Mouse (Mus musculus) urinary bladder, adult 2 months (tissue): ENCODE data around the gene Zfp768. TPM values are rescaled to one million over a fixed set of nuclear protein-coding genes. Genes with fewer than 3 reads are reported as not detected.
"Not testable (repeated sequence)": the region's sequence is repeated elsewhere in the genome, so short reads cannot be mapped to it uniquely, and the experiment has no call there.

Source experiments
- DNase-seq: peaks from one replicate; pipeline ENCODE4 v3.0.0; 2022; ENCODE audit warnings: low spot score
- polyA plus RNA-seq: library from polyadenylated mRNA; depleted of rRNA; stranded (reverse); fragments of >200 nt; gene quantifications from 2 replicates; pipeline ENCODE4 v1.2.3, GENCODE M21; 2012

Gene Zfp768
- polyA plus RNA-seq, 1 experiment = 16.9 TPM

DNA sequence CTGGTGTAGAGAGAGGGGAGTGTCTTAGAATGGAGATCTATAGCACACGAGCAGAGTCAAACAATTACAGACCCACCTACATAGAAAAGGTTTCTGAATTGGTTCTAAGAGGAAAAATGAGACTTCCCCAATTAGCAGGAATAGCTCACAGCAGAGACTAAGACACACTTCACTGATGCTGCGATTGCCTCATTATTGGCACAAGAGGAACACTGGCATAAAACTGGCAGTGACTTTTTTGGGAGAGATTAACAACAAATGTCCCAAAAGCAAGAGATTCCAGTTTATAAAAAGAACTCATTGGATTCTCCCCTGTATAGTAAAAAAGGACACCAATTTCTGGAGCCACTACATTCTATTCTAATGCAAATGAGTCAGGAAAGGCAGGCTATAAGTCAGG, 12.5 kb upstream of the Zfp768 start:
- DNase-seq = no peak

DNA sequence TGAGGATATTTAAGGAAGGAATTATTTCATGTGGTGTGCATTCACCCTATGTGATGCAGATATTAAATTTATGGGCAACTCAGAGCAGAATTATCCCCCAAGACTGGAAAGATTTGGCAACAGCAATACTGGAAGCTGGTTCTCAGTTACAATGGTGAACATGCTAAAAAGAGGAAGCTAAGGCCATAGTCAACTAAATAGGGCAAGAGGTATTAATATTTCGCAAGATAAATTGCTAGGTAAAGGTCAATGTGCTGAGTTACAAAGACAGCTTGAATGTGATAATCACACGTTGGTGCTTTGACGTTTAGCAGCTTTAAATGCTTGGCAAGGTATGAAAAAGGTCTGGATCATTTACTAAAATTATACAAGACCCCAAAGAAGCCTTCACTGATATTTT, 10.4 kb upstream of the Zfp768 start:
- DNase-seq = no peak

DNA sequence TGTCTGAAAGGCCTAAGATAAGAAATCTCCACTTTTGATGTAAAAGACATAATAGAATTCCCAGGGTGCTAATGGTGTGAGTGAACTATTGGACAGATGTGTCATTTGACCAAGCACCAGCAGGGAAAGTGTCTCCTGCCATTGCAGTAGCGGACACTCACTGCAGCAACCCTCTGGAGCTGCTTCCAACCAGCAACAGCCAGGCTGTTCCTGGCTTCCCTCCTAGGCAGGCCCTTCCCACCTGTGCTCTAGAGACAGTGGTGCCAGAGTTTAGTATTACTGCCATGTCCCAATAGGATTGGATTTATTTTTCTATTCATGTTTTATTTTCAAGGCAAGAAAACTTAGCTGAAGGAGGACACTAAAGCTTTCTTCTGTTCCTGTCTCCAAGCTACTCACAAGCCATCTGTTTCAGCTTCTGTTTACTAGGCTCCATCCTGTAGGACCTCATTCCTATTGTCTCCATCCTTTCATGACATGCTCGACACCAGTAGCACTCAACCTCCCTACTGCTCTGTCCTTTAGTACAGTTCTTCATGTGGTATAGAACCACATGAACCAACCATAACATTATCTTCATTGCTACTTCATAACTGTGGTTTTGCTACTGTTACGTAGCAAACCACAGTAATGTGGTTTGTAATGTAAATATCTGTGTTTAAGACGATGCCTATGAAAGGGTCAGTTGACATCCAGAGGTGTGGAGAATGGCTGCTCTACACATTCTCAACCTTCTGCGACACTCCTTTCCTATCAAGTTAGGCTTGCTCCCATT, 6.0 kb upstream of the Zfp768 start:
- DNase-seq = no peak

DNA sequence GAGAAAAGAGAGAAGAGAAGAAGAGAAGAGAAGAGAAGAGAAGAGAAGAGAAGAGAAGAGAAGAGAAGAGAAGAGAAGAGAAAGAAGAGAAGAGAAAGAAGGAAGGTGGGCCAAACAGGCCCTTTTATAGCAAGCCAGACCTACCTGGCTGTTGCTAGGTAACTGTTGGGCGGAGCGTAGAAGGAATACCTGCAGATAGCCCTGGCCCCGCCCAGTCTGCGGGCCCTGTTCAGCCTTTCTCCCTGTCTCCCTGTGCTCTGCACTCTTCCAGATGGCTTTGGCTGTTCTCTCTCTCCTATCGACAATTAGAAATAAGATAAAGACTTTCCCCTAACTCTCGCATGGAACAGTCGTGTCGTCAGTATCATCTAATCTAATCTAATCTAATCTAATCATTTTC, 1.3 kb upstream of the Zfp768 start:
- no peak for DNase-seq

DNA sequence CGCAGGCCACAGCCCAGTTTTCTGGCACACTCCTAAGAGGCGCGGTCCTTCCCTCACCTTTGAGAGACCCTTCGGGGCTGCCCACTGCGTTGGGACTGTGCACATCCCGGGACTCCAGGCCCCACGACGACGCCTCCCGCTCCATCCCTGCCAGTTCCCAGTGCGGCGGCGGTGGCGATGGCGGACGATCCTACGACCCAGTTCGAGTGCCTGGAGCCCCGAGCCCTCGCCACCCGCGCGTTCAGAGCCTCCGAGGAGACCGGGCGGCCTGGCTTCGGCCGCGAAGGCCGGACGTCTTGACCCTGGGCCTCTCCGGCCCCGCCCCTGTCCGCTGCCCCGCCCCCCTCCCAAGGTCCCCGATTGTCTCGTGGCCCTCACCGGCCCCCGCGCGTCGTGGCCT, 297 bp downstream of the Zfp768 start:
- DNase-seq = no peak

DNA sequence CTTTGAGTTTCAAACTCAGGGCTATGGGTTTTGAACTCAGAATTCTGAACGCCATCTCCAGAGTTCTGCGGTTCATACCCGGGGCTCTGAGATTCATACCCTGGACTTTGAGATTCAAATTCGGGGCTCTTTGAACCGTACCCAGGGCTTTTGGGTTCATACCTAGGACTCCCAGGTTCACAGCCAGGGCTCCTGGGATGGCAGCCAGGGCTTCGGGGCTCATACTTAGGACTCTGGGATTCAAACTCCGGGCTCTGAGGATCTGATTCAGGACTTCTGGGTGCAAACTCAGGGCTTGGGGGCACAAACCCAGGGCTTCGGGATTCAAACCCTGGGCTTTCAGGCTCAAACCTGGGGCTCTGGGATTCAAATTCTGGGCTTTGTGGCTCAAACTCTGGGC, 1.0 kb downstream of the Zfp768 start:
- no peak for DNase-seq

DNA sequence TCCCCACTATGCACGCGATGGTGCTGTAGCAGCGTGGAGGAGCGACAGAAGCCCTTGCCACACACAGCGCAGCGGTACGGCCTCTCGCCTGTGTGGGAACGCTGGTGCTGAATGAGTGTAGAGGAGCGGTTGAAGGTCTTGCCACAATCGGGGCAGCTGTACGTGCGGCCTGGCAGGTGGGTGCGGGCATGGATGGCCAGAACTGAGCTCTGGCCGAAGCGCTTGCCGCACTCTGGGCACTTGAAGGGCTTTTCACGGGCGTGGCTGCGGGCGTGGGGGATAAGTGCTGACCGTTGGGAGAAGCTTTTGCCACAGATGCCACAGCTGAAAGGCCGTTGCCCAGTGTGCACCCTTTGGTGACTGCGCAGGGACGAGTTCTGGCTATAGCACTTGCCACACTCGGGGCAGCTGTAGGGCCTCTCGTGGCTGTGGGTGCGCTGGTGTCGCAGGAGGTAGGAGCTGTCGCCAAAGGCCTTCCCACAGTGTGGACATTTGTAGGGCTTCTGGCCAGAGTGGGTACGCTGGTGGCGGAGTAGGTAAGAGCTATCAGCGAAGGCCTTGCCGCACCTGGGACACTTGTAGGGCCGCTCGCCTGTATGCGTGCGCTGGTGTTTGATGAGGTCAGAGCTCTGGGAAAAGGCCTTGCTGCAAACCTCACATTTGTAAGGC, 1.9 kb downstream of the Zfp768 start:
- no peak for DNase-seq

DNA sequence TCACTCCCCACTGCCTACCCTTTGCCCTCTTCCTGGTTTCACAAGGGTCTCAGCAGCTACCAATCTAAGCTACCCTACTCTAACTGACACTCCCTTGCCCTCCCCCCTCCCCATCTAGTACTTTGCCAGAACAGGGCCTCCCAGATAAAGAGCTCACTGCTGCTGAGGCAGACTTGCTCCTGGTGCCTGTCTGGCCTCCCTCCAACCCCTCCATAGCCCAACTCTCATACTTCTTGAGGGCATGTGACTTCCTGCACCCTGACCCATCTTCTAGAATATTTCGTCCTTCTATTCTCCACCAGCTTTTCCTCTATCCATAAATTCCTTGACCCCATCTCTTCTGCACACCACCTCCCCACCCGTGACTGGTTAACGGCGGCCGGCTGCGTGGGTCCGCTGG, 2.5 kb downstream of the Zfp768 start:
- no peak for DNase-seq

DNA sequence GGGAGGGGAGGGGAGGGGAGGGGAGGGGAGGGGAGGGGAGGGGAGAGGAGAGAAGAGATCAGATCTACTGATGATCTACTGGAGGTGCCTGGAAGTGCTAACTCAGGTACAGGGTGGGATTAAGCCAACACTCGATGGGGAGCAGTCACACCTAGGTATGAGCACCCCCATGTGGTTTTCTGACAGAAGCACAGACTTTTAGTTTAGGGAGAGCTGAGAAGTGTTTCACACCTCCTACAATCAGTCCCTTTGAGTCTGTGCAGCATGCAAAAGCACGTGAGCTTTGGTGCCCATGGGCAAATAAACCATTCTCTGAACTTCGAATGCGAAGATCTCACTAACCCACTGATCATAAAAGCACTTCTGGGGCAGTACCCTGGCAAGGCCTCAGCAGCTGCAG, 3.1 kb downstream of the Zfp768 start:
- no peak for DNase-seq

DNA sequence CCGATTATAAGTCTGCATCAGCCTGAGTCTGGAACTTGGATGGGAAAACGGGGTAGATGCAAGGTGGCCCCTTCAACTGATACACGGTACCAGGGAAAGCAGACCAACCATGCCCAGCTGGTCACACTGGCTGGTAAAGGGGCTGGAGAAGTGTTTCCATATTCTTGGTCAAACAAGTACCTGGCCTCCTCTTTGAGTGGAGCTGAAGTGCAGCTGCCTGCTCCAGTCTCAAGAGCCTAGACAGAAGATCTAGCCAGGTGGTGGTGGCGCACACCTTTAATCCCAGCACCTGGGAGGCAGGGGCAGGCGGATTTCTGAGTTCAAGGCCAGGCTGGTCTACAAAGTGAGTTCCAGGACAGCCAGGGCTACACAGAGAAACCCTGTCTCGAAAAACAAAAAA, 3.5 kb downstream of the Zfp768 start:
- DNase-seq = not testable (repeated sequence)

DNA sequence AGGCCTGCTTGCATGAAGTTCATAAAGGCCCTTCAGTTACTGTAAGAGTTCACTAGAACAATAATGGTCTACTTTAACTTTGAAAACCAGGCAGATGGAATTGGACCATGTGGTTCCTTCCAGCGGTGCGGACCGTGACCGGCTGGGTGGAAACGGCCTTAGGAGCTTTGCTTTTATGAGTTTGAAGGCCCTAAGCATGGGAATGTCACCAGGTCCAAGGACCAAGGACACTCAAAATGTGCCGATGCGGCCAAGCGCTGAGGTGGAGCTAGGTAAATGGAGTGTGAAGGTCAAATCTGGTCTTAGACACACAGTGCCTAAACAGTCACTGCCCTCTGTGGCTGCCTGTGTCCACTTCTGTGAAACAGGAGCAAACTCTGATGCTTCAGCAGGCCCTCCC, 4.0 kb downstream of the Zfp768 start:
- DNase-seq = no peak

DNA sequence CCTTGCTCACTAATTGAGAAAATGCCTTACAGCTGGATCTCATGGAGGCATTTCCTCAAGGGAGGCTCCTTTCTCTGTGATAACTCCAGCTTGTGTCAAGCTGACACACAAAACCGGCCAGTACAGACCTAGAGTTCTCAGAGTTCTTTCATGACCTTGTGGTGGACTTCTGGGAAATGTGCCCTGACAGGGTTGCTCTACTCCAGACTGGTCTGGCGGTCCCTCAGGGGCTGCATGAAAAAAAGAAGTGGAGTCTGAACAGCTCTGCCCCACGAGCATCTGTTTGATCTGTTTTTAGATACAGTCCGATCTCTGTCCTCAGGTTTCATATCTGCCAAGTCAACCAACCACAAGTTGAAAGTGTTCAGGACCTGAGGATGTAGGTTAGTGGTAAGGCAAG, 7.8 kb downstream of the Zfp768 start:
- DNase-seq = no peak

DNA sequence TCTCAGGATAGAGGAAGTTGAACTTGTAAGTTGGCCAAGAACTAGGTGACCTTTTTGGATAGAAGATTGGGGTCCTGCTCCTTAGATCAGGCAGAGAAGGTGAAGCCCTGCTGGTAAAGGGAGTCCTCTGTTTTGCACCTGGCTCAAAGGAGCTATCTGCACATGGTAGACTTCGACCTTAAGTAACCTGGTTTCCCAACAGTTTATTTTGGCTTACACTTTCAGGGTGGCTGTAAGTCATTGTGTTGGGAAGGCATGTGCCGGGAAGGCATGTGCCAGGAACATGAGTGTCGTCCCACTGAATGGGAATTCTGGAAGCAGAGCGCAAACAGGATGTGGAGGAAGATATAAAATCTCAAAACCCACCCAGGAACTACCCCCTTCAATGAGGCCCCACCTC, 9.8 kb downstream of the Zfp768 start:
- DNase-seq = no peak

DNA sequence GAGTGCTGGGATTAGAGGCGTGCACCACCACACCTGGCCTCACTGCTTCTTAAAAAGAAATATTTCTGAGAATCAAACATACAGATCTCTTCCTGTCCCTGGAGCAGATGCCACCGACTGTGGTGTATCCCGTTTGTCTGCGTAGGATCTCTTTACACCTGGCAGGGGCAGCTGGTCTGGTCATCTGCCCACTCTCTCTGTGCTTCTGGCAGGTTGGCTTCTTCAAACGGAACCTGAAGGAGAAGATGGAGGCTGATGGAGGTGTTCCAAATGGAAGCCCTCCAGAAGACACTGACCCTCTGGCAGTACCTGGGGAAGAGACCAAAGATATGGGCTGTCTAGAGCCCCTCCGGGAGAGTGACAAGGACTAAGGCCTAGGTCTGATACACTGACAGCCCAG, 12.1 kb downstream of the Zfp768 start:
- DNase-seq = no peak

DNA sequence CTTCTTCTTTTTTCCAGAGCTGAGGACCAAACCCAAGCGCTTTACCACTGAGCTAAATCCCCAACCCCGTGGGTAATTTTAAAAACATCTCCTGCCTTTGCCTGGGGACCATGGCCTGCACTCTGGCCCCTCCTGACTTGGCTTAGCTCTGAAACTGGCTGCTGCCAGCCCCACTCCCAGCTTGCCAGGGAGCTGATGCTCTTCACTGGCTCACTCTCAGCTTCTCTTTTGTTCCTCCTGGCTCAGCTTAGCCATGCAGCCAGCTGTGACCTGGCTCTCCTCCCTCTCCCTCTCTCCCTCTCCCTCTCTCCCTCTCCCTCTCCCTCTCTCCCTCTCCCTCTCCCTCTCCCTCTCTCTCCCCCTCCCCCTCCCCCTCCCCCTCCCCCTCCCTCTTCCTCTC, 18.7 kb downstream of the Zfp768 start:
- DNase-seq = no peak

DNA sequence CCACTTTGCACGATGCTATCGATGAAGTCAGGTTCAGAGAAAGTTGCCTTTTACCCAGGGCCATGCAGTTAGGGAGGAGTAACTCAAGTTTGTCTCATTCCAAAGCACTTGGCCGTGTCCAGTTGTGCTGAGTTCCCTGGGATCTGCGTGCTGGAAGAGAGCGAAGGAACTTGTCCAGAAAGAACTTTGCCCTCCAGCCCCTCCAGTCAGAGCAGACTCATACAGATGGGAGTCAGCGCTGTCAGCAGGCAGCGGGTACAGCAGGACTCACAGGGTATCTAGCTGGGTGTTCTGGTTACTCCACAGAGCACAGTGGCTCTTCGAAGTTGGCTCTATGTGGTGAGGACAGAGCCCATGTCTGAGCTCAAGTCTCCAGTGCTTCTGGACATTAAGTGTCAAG, 19.8 kb downstream of the Zfp768 start:
- DNase-seq = no peak

DNA sequence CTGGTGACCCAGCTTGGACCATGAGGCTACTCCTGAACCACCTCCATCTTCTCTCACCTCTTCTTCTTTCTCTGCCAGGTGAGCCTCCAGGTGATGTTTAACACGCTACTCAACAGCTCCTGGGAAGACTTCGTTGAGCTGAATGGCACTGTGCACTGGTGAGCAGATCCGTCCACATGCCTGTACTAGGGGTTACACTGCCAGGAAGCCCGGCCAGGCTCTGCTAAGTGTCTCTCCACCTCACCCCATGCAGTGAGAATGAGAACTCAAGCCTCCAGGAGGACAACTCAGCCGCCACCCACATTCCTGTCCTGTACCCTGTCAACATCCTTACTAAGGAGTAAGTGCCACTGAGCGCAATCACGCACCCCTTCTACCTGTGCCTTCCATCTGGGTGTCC, 20.4 kb downstream of the Zfp768 start:
- no peak for DNase-seq

DNA sequence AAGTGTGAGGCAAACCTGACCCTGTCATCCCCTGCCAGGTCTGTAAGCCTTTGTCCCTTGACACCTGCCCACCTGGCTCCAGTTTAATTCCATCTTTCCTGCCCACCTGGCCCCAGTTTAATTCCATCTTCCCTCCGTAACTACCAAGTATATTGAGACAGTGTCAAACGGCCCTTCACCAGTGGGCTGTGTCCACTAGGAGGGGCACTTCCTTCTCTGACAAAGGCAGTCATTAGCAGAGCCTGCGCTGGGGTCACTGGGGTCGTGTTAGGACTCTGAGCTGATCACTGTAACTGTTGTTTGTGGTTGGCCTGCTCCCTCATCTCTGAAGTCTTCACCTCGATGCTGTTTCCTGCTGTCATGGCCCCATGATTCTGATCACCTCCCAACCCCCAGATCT, 23.3 kb downstream of the Zfp768 start:
- no peak for DNase-seq

DNA sequence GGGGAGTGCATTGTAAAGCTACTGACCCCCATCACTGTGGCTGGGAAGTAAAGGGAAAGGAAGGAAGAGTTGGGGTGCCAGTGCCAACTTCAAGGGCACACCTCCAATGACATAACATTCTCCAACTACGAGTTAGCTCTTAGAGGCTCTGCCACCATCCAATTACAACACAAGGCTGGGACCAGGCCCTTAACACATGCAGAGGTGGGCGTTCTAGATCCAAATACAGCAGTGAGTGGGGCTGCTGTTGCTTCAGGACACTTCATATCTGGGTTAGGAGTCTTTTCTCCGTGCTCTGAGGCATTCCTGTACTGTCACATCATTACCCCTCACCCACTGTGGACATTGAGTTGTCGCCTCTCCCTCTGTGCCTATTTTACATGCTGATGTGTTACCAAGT, 24.3 kb downstream of the Zfp768 start:
- DNase-seq = no peak

DNA sequence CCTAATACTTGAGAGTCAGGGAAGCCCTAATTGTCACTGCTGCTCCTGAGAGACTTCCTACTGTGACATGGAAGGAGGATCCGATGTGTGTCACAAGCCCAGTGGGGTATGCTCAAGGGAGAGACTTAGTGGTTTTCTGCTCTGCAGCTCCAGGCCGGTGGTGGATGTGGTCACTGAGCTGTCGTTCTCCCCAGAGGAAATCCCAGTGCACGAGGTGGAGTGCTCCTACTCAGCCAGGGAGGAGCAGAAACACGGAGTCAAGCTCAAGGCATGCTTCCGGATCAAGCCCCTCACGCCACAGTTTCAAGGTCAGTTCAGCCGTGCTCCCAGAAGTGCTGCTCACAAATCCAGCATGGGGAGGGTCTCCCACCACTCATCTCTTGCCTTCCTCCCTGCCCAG, 31.5 kb downstream of the Zfp768 start:
- DNase-seq = no peak

DNA sequence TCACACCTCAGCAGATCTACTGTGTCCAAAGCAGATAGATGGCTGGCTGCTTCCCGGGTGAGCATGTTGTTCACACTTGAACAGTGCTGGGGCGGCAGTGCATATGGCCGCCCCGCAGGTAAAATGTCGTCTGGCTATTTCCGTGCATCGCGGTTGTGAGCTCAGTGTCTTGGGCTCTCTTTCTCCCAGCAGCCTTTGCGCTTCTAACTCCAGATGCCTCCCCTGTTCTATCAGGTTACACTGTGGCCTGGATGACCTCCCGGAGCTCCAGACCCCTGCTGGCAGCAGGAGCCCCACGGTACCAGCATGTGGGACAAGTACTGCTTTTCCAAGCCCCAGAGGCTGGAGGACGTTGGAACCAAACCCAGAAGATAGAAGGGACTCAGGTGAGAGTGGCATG, 35.4 kb downstream of the Zfp768 start:
- DNase-seq = no peak

DNA sequence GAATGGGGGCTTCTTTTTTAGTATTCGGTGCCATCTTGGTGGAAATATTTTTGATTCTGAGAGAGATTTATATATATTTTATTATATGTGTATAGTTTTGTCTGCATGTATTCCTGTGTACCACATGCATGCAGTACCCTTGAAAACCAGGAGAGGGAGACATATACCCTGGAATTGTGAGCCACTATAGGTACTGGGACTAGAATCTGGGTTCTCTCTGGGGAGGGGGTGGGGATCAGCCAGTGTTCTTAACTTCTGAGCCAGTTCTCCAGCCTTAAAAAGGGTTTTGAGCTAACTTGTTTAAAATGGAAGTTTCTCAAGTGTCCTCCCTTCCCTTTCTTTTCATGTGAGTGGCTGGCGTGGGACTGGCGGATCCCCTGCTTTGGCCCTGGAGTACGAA, 36.5 kb downstream of the Zfp768 start:
- DNase-seq = no peak

DNA sequence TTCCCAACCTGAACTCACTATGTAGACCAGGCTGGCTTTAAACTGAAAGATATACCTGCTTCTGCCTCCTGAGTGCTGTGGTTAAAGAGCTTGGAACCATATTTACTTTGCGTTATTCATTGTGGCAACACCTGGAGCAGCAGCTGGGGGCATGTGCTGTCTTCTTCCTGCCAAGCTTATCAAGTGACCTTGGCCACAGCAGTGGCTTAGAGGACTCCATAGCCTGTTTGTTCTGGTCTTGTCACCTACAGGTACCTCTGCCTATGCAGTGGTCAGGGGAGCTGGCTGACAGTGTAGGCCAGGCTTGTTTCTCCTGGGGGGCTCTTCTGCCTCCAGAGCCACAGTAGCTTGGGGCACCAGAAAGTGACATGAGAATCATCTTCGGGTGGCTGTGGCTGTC, 37.0 kb downstream of the Zfp768 start:
- DNase-seq = no peak
